Mouse (Mus musculus): ENCODE data around the gene Lyrm1. TPM values are rescaled to one million over a fixed set of nuclear protein-coding genes. Genes with fewer than 3 reads are reported as not detected.
A peak's percentile ranks its signal among the peaks of the same experiment; 100 is the strongest.

Gene Lyrm1
- polyA plus RNA-seq, 1 experiment from 2014 or later = 9.3 TPM

GRCm38 (mm10) chr7:119892742-119893141 lies 2.9 kb upstream of the Lyrm1 start:
- H3K27me3 ChIP-seq (ENCODE audit: insufficient read depth, low read length) = no peaks in the 10 kb centered on the region
- H3K4me2 ChIP-seq (ENCODE audit: low read length) = no peak overlapping the region
- H3K4me3 ChIP-seq (replicated peaks; ENCODE audit: low read depth, low read length) = no peak overlapping the region
- H3K36me3 ChIP-seq (ENCODE audit: insufficient read depth, low read length) = no peaks in the 10 kb centered on the region
- 0 out of 2 replicates have a peak, but pooled peaks cover 6% of the 10 kb centered on the region for H3K4me1 ChIP-seq (replicated peaks; ENCODE audit: insufficient read depth, low read length)
- TF ChIP-seq CTCF (IDR thresholded peaks at IDR 0.05; ENCODE audit: low read depth) = no peak
- H3K9ac ChIP-seq (ENCODE audit: low read depth, low read length) = no peak overlapping the region
- H3K27ac ChIP-seq = no peak overlapping the region
- H3K9me3 ChIP-seq (replicated peaks; ENCODE audit: low read length) = no peaks in the 10 kb centered on the region
- 93% methylated on average over 4 of the region's 4 CpGs for WGBS
- ATAC-seq (replicated peaks; ENCODE audit: low FRiP score, low read depth) = no peak
- no peak for DNase-seq (ENCODE audit: low spot score)

- H3K27ac ChIP-seq = peak overlapping the region; percentile 98
- TF ChIP-seq CTCF (IDR thresholded peaks at IDR 0.05; ENCODE audit: low read depth) = 0 out of 2 replicates have a peak, but pooled peaks have one; percentile 8
- H3K9me3 ChIP-seq (replicated peaks; ENCODE audit: low read length) = no peaks in the 10 kb centered on the region
- H3K4me3 ChIP-seq (replicated peaks; ENCODE audit: low read depth, low read length) = peak overlapping the region; percentile 83
- peak overlapping the region; percentile 81 for H3K9ac ChIP-seq (ENCODE audit: low read depth, low read length)
- H3K4me1 ChIP-seq (replicated peaks; ENCODE audit: insufficient read depth, low read length) = 0 out of 2 replicates have a peak, but pooled peaks cover 6% of the 10 kb centered on the region
- WGBS = under 1% methylated on average over 14 of the region's 15 CpGs
- H3K36me3 ChIP-seq (ENCODE audit: insufficient read depth, low read length) = no peaks in the 10 kb centered on the region
- DNase-seq (ENCODE audit: low spot score) (no peak), ATAC-seq (replicated peaks; ENCODE audit: low FRiP score, low read depth) (peak; percentile 57; the same call in 1 of the 2 replicates)
- no peaks in the 10 kb centered on the region for H3K27me3 ChIP-seq (ENCODE audit: insufficient read depth, low read length)
- peak overlapping the region; percentile 87 for H3K4me2 ChIP-seq (ENCODE audit: low read length)
Measured at GRCm38 (mm10) chr7:119894818-119895544, 680 bp upstream of the Lyrm1 start.

GRCm38 (mm10) chr7:119897521-119898109 lies 2.0 kb downstream of the Lyrm1 start:
- Histone ChIP-seq H3K9me3 (replicated peaks; ENCODE audit: low read length) (no peaks in the 10 kb centered on the region), H3K4me3 (replicated peaks; ENCODE audit: low read depth, low read length) (no peak overlapping the region), H3K4me1 (replicated peaks; ENCODE audit: insufficient read depth, low read length) (0 out of 2 replicates have a peak, but pooled peaks cover 6% of the 10 kb centered on the region), H3K27me3 (ENCODE audit: insufficient read depth, low read length) (no peaks in the 10 kb centered on the region), H3K27ac (no peak overlapping the region), H3K36me3 (ENCODE audit: insufficient read depth, low read length) (no peaks in the 10 kb centered on the region), H3K9ac (ENCODE audit: low read depth, low read length) (no peak overlapping the region), H3K4me2 (ENCODE audit: low read length) (no peak overlapping the region)
- no peak for TF ChIP-seq CTCF (IDR thresholded peaks at IDR 0.05; ENCODE audit: low read depth)
- DNase-seq (ENCODE audit: low spot score) = no peak
- 93% methylated on average over 8 of the region's 8 CpGs for WGBS
- no peak for ATAC-seq (replicated peaks; ENCODE audit: low FRiP score, low read depth)

GRCm38 (mm10) chr7:119898247-119898856 lies 2.7 kb downstream of the Lyrm1 start:
- TF ChIP-seq CTCF (IDR thresholded peaks at IDR 0.05; ENCODE audit: low read depth) = no peak
- Histone ChIP-seq H3K4me1 (replicated peaks; ENCODE audit: insufficient read depth, low read length) (0 out of 2 replicates have a peak, but pooled peaks cover 6% of the 10 kb centered on the region), H3K27ac (no peak overlapping the region), H3K4me2 (ENCODE audit: low read length) (no peak overlapping the region), H3K9ac (ENCODE audit: low read depth, low read length) (no peak overlapping the region), H3K4me3 (replicated peaks; ENCODE audit: low read depth, low read length) (no peak overlapping the region), H3K9me3 (replicated peaks; ENCODE audit: low read length) (no peaks in the 10 kb centered on the region), H3K36me3 (ENCODE audit: insufficient read depth, low read length) (no peaks in the 10 kb centered on the region), H3K27me3 (ENCODE audit: insufficient read depth, low read length) (no peaks in the 10 kb centered on the region)
- WGBS = 73% methylated on average over 1 of the region's 1 CpGs
- ATAC-seq (replicated peaks; ENCODE audit: low FRiP score, low read depth) (no peak), DNase-seq (ENCODE audit: low spot score) (no peak)

GRCm38 (mm10) chr7:119899386-119900057 lies 3.9 kb downstream of the Lyrm1 start:
- Histone ChIP-seq H3K4me1 (replicated peaks; ENCODE audit: insufficient read depth, low read length) (0 out of 2 replicates have a peak, but pooled peaks cover 2% of the 10 kb centered on the region), H3K27ac (no peak overlapping the region), H3K27me3 (ENCODE audit: insufficient read depth, low read length) (no peaks in the 10 kb centered on the region), H3K4me2 (ENCODE audit: low read length) (no peak overlapping the region), H3K4me3 (replicated peaks; ENCODE audit: low read depth, low read length) (no peak overlapping the region), H3K36me3 (ENCODE audit: insufficient read depth, low read length) (no peaks in the 10 kb centered on the region), H3K9me3 (replicated peaks; ENCODE audit: low read length) (no peaks in the 10 kb centered on the region), H3K9ac (ENCODE audit: low read depth, low read length) (no peak overlapping the region)
- no peak for TF ChIP-seq CTCF (IDR thresholded peaks at IDR 0.05; ENCODE audit: low read depth)
- 59% methylated on average over 3 of the region's 3 CpGs for WGBS
- DNase-seq (ENCODE audit: low spot score) (no peak), ATAC-seq (replicated peaks; ENCODE audit: low FRiP score, low read depth) (no peak)

All from kidney, postnatal 0 days (tissue).